Mouse (Mus musculus) midbrain, postnatal 0 days (tissue): ENCODE measurements around the gene Eif4a3. TPM values are rescaled to one million over a fixed set of nuclear protein-coding genes. Genes with fewer than 3 reads are reported as not detected.
A peak's percentile ranks its signal among the peaks of the same experiment; 100 is the strongest.

Experiments
- ATAC-seq: fragments of 200-750 bp; cut with Nextera tagmentation; 2 replicates; pipeline ENCODE4 v1.8.0; 2017; ENCODE audit warnings: moderate number of reproducible peaks, mild to moderate bottlenecking, moderate TSS enrichment, moderate library complexity; ENCODE audit not compliant: low FRiP score
- DNase-seq: peaks from one replicate; pipeline ENCODE4 v3.0.0-alpha.2; 2015; ENCODE audit warnings: low spot score
- H3K27ac ChIP-seq: fragments of 300-500 bp; sonication (generic); 2 replicates; pipeline ENCODE4 v1.5.1; 2014; ENCODE audit warnings: low read depth, mild to moderate bottlenecking, low read length, mixed read lengths
- H3K27me3 ChIP-seq: fragments of 300-500 bp; sonication (generic); 2 replicates; pipeline ENCODE4 v1.6.1; 2014; ENCODE audit warnings: low read length, control low read depth, mixed read lengths; ENCODE audit not compliant: insufficient read depth
- H3K36me3 ChIP-seq: fragments of 300-500 bp; sonication (generic); 2 replicates; pipeline ENCODE4 v1.6.1; 2014; ENCODE audit warnings: low read length, control low read depth, mixed read lengths; ENCODE audit not compliant: insufficient read depth
- H3K4me1 ChIP-seq: fragments of 300-500 bp; sonication (generic); 2 replicates; pipeline ENCODE4 v1.6.1; 2014; ENCODE audit warnings: mild to moderate bottlenecking, control low read depth, antibody characterized with exemption, low read length, mixed read lengths; ENCODE audit not compliant: insufficient read depth
- H3K4me2 ChIP-seq: fragments of 300-500 bp; sonication (generic); 2 replicates; pipeline ENCODE4 v1.6.1; 2014; ENCODE audit warnings: low read depth, mild to moderate bottlenecking, low read length, mixed read lengths; ENCODE audit not compliant: poor library complexity, severe bottlenecking
- H3K4me3 ChIP-seq: fragments of 300-500 bp; sonication (generic); 2 replicates; pipeline ENCODE4 v1.5.1; 2014; ENCODE audit warnings: low read depth, mild to moderate bottlenecking, low read length, moderate library complexity
- H3K9ac ChIP-seq: fragments of 300-500 bp; sonication (generic); replicated peaks from 2 replicates; pipeline ENCODE4 v1.6.1; 2014; ENCODE audit warnings: mild to moderate bottlenecking, low read length, moderate library complexity, mixed read lengths; ENCODE audit not compliant: poor library complexity, severe bottlenecking
- H3K9me3 ChIP-seq: fragments of 300-500 bp; sonication (generic); 2 replicates; pipeline ENCODE4 v1.6.1; 2016; ENCODE audit warnings: low read length, control low read depth
- CTCF ChIP-seq: IDR thresholded peaks from 2 replicates; pipeline ENCODE4 v1.5.1; 2016; ENCODE audit warnings: antibody characterized with exemption, mild to moderate bottlenecking
- WGBS: fragments of 180-500 bp; shearing (Covaris S2); extraction: QIAGEN DNeasy Blood & Tissue Kit; methylation state at CpG from one replicate; pipeline ENCODE4 v1.1.7; 2014; 5-methylcytosine and 5-hydroxymethylcytosine counted together
- polyA plus RNA-seq: library from polyadenylated mRNA; unstranded; fragments of >200 nt; fragmentation: Nextera tagmentation; extraction: Ambion mirVana; gene quantifications from 2 replicates; pipeline ENCODE4 v1.2.1, GENCODE M21; 2015
- total RNA-seq: library from RNA; depleted of rRNA; stranded (reverse); fragments of >200 nt; gene quantifications from 2 replicates; pipeline ENCODE4 v1.2.3, GENCODE M21; 2014

The Eif4a3 gene
- total and polyA plus RNA-seq, 2 experiments from 2014 or later = 132 to 237 TPM

DNA sequence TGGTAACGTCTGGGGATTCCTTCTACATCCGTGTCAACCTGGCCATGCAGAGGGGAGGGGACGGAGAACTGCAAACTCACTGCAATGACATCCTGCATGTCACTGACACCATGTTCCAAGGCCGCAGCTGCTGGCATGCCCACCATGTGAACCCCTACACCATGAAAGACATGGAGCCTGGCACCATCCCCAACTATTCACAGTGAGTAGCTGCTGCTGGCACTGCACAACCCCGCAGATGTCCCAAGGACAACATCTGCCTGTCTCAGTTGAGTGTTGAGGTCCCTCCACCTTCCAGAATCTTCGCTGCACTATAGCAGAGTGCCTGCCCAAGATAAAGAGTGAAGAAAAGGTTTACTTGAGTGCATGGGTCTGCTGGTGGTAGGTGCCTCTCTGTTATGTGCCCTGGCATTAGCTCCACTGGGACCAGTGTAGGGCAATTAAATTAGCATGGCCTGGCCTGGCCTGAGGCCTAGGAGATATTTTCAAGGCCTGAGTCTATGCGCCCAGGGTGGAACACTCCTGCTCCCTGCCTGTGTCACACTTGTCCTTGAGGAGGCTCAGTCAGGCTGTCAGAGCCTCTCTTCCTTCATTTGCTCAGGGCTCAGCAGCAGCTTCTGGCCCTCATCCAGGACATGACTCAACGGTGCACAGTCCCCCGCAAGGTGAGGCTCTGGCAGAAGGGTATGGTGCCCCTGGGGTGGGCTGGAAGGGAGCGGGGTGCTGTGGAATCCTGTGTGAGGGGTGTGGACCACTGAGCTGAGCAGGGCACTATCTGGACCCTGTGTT is 38.6 kb upstream of the Eif4a3 start:
- no peak for TF ChIP-seq CTCF
- 0 out of 2 replicates have a peak overlapping the region, but pooled peaks have one; percentile 24 for H3K9ac ChIP-seq
- H3K9me3 ChIP-seq = no peaks in the 10 kb centered on the region
- H3K36me3 ChIP-seq = no peaks in the 10 kb centered on the region
- no peak overlapping the region for H3K4me3 ChIP-seq
- ATAC-seq (no peak; the same call in 1 of the 2 replicates), DNase-seq (no peak)
- no peak overlapping the region for H3K4me2 ChIP-seq
- H3K4me1 ChIP-seq = no peaks in the 10 kb centered on the region
- no peak overlapping the region for H3K27ac ChIP-seq
- 84% methylated on average over 10 of the region's 10 CpGs for WGBS
- no peaks in the 10 kb centered on the region; the same call in 1 of the 2 replicates for H3K27me3 ChIP-seq

DNA sequence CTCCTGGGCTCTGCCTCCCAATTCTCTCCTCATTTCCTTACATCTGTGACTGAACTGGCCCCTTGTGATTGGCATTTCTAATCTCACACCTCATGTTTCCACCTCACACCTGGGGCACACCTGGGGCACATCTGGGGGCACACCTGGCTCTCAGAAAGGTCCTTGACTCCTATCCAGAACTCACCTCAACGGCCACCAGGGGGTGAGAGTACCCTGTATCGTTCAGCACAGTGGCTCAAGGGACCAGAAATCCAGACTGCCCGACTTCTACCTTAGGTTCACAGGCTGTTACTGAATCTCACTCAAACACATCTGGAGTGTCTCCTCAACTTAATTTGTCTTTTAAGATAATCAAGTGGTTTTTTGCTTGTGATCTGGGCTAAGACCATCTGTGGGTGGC is 32.1 kb upstream of the Eif4a3 start:
- no peak overlapping the region for H3K27ac ChIP-seq
- no peak overlapping the region for H3K4me3 ChIP-seq
- no peak overlapping the region for H3K4me2 ChIP-seq
- no peak for DNase-seq
- 44% methylated on average over 3 of the region's 3 CpGs for WGBS
- no peak overlapping the region for H3K9ac ChIP-seq
- ATAC-seq = no peak
- TF ChIP-seq CTCF = no peak; the same call in 1 of the 2 replicates
- H3K4me1 ChIP-seq = no peaks in the 10 kb centered on the region
- H3K9me3 ChIP-seq = no peaks in the 10 kb centered on the region
- H3K36me3 ChIP-seq = no peaks in the 10 kb centered on the region
- H3K27me3 ChIP-seq = no peaks in the 10 kb centered on the region; the same call in 1 of the 2 replicates

- WGBS = 75% methylated on average over 4 of the region's 4 CpGs
- Histone ChIP-seq H3K9ac (no peak overlapping the region), H3K4me1 (no peaks in the 10 kb centered on the region), H3K4me3 (no peak overlapping the region), H3K27ac (no peak overlapping the region), H3K4me2 (no peak overlapping the region), H3K27me3 (no peaks in the 10 kb centered on the region), H3K9me3 (no peaks in the 10 kb centered on the region), H3K36me3 (no peaks in the 10 kb centered on the region)
- TF ChIP-seq CTCF = no peak
- no peak for DNase-seq
- no peak for ATAC-seq
These were observed 30.7 kb upstream of the Eif4a3 start for GRCm38 (mm10) chr11:119330592-119330991.

DNA sequence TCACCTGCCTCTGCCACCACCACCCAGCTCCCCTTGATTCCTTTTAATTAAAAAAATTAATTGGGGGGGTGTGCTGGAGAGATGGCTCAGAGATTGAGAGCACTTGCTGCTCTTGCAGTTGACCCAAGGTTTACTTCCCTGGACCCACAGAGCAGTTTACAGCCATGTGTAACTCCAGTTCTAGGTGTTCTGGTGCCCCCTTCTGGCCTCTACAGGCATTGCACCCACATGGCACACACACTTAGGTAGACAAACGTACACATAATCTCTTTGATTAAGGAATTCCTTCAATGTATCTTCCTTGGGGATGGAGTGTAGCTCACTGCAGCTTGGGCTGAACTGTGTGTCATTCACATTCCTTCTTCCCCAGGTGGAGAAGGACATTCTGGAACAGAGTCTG is 25.2 kb upstream of the Eif4a3 start:
- Histone ChIP-seq H3K4me2 (no peak overlapping the region), H3K36me3 (no peaks in the 10 kb centered on the region), H3K27me3 (no peaks in the 10 kb centered on the region), H3K27ac (no peak overlapping the region), H3K9me3 (no peaks in the 10 kb centered on the region), H3K4me3 (no peak overlapping the region), H3K9ac (no peak overlapping the region), H3K4me1 (no peaks in the 10 kb centered on the region)
- ATAC-seq = no peak
- 83% methylated on average over 1 of the region's 1 CpGs for WGBS
- no peak for DNase-seq
- peak; percentile 36 for TF ChIP-seq CTCF

DNA sequence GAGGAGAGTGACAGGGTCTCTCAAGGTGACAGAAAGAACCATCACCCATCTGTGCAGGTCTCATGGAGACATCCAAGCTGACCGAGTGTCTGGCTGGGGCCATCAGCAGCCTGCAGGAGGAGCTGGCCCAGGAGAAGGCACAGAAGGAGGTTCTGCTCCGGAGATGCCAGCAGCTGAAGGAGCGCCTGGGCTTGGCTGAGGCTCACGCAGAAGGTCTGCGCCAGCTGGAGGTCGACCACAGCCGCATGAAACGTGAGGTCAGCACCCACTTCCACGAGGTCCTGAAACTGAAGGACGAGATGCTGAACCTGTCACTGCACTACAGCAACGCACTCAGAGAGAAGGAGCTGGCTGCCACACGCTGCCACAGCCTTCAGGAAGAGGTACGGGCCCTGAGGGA is 22.6 kb upstream of the Eif4a3 start:
- Histone ChIP-seq H3K4me2 (no peak overlapping the region), H3K9ac (no peak overlapping the region), H3K27me3 (no peaks in the 10 kb centered on the region), H3K36me3 (no peaks in the 10 kb centered on the region), H3K4me1 (no peaks in the 10 kb centered on the region), H3K9me3 (no peaks in the 10 kb centered on the region), H3K27ac (no peak overlapping the region), H3K4me3 (no peak overlapping the region)
- 77% methylated on average over 13 of the region's 13 CpGs for WGBS
- no peak for ATAC-seq
- DNase-seq = no peak
- no peak for TF ChIP-seq CTCF

- no peak for DNase-seq
- H3K4me1 ChIP-seq = no peaks in the 10 kb centered on the region
- ATAC-seq = no peak
- no peaks in the 10 kb centered on the region for H3K36me3 ChIP-seq
- no peak overlapping the region for H3K4me3 ChIP-seq
- H3K4me2 ChIP-seq = no peak overlapping the region
- no peaks in the 10 kb centered on the region for H3K27me3 ChIP-seq
- H3K27ac ChIP-seq = no peak overlapping the region
- WGBS = 88% methylated on average over 4 of the region's 4 CpGs
- H3K9me3 ChIP-seq = no peaks in the 10 kb centered on the region
- no peak overlapping the region for H3K9ac ChIP-seq
- TF ChIP-seq CTCF = no peak
These were observed 16.8 kb upstream of the Eif4a3 start for GRCm38 (mm10) chr11:119316720-119317119.
